ENCODE assay signal across 35 mouse cellular contexts in the genomic region with DNA sequence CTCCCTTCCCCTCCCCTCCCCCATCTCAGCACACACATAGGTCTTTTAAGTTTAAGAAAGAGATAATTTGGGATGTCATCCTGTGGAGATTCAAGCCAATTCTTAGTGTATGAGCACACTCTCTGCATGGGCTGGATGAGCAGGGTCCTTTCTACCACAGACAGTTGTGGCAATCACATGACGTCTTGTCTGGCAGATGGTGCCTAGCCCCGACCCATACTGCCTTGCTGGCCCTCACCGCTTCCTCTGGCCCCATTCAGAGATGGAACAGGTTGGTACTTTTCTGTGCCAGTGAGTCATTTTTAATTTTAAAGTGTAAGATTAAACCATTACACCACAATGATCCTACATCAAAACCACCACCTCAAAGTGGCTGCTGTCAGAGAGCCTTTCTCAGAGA. TPM values are rescaled to one million over a fixed set of nuclear protein-coding genes. Genes with fewer than 3 reads are reported as not detected.
DNase-seq lines count a peak whose midpoint lies in the region; ATAC-seq lines count a peak whose summit lies in the region.
"Had no signal": no experiment of that assay in that cellular context is flagged by ENCODE, and none has a peak within 500 bp of the region (broad histone marks: within the 10 kb centered on the region; RNA-seq: fewer than 3 reads in every experiment).

No protein-coding gene starts in this region.

- no peaks in the 10 kb centered on the region for H3K27me3 ChIP-seq in heart, embryonic 11.5 days (ENCODE audit: control insufficient read depth, insufficient read depth, low read length)
- H3K27me3 ChIP-seq: CH12.LX; heart, embryonic 13.5 days; kidney, embryonic 15.5 days; limb, embryonic 15.5 days; midbrain, embryonic 15.5 days; neural tube, embryonic 13.5 days had no signal

- peak; percentile 32 for ATAC-seq in activated CD4-positive, CD25-positive, alpha-beta regulatory T cell, adult 4 months
- no peak for ATAC-seq in heart, embryonic 11.5 days (replicated peaks; ENCODE audit: insufficient number of reproducible peaks, low FRiP score, low TSS enrichment)
- ATAC-seq in erythroblast, adult 5-6 weeks (replicated peaks; ENCODE audit: low FRiP score, poor library complexity, severe bottlenecking): no peak
- ATAC-seq: midbrain, embryonic 15.5 days had no signal

- peaks cover 6% of the 10 kb centered on the region; the same call in 1 of the 2 replicates for H3K4me1 ChIP-seq in heart, embryonic 11.5 days (ENCODE audit: control insufficient read depth, insufficient read depth, low read length)
- H3K4me1 ChIP-seq: limb, embryonic 15.5 days; midbrain, embryonic 15.5 days had no signal

- no peaks in the 10 kb centered on the region for H3K9me3 ChIP-seq in heart, embryonic 11.5 days (replicated peaks; ENCODE audit: control insufficient read depth, low read length)
- H3K9me3 ChIP-seq: forebrain, embryonic 10.5 days; heart, embryonic 13.5 days; kidney, embryonic 15.5 days; limb, embryonic 10.5 days; limb, embryonic 15.5 days; liver, embryonic 13.5 days; midbrain, embryonic 10.5 days; midbrain, embryonic 15.5 days; neural tube, embryonic 13.5 days had no signal

- H3K9ac ChIP-seq in heart, embryonic 11.5 days (ENCODE audit: low read depth, low read length): no peak overlapping the region
- H3K9ac ChIP-seq: heart, embryonic 13.5 days; kidney, embryonic 15.5 days; limb, embryonic 15.5 days; liver, embryonic 13.5 days; midbrain, embryonic 15.5 days; neural tube, embryonic 13.5 days had no signal

- intact Hi-C loops in left cerebral cortex, postnatal 4 days (cut with DNase I): no loop called here

- no peak overlapping the region for H3K27ac ChIP-seq in heart, embryonic 11.5 days (ENCODE audit: low read depth, low read length)
- H3K27ac ChIP-seq: forebrain, embryonic 10.5 days; heart, embryonic 13.5 days; kidney, embryonic 15.5 days; layer of hippocampus, adult 2 months; limb, embryonic 10.5 days; limb, embryonic 15.5 days; liver, embryonic 13.5 days; midbrain, embryonic 10.5 days; midbrain, embryonic 15.5 days; neural tube, embryonic 13.5 days; stomach, postnatal 0 days had no signal

- peak; percentile 43 to 50 for DNase-seq in cerebellum, postnatal 14 days
- no peak for DNase-seq in cerebellum, postnatal 36 days
- DNase-seq in left cerebral cortex, postnatal 4 days: peak; percentile 56
- DNase-seq in left cerebral cortex, adult 11 months (ENCODE audit: low spot score): no peak
- peak; percentile 7 for DNase-seq in naive thymus-derived CD4-positive, alpha-beta T cell, adult 2 months (ENCODE audit: low read depth)
- DNase-seq: adrenal gland, postnatal 10 days; cerebellum, adult 11-12 months; cerebellum, adult 9-11 months; gastrocnemius, postnatal 14 days; heart, adult 11 months; heart, postnatal 10 days; kidney, adult 11 months; kidney, postnatal 36 days; liver, embryonic 13.5 days; lung, adult 18-20 months; lung, postnatal 14 days; right cerebral cortex, postnatal 4 days; thymus, adult 18-20 months; thymus, postnatal 36 days had no signal

- 70% methylated on average over 3 of the region's 3 CpGs for WGBS in heart, embryonic 11.5 days (ENCODE audit: insufficient replicate concordance)

- no peaks in the 10 kb centered on the region for H3K36me3 ChIP-seq in heart, embryonic 11.5 days (ENCODE audit: control insufficient read depth, insufficient read depth, low read length)
- H3K36me3 ChIP-seq: forebrain, embryonic 10.5 days; heart, embryonic 13.5 days; kidney, embryonic 15.5 days; limb, embryonic 10.5 days; limb, embryonic 15.5 days; liver, embryonic 13.5 days; midbrain, embryonic 10.5 days; midbrain, embryonic 15.5 days; neural tube, embryonic 13.5 days had no signal

- no peak overlapping the region for H3K4me3 ChIP-seq in heart, embryonic 11.5 days (ENCODE audit: low read depth, low read length)
- H3K4me3 ChIP-seq: forebrain, embryonic 10.5 days; heart, embryonic 13.5 days; kidney, embryonic 15.5 days; layer of hippocampus, adult 2 months; limb, embryonic 10.5 days; limb, embryonic 15.5 days; liver, embryonic 13.5 days; midbrain, embryonic 10.5 days; midbrain, embryonic 15.5 days; neural tube, embryonic 13.5 days had no signal

- H3K4me2 ChIP-seq in heart, embryonic 11.5 days: no peak overlapping the region
- H3K4me2 ChIP-seq: heart, embryonic 13.5 days; kidney, embryonic 15.5 days; limb, embryonic 15.5 days; liver, embryonic 13.5 days; midbrain, embryonic 15.5 days; neural tube, embryonic 13.5 days had no signal

RNA-seq across cellular contexts. Expression of a gene that starts 36.7 kb away (rescaled TPM):
- not detected for total RNA-seq in left cerebral cortex, postnatal 4 days (2021)
- polyA plus RNA-seq in activated CD4-positive, CD25-positive, alpha-beta regulatory T cell, adult 4 months (2017; shearing (Covaris generic)): not detected
- 3.5 and 3.7 TPM in 2 replicates for polyA plus RNA-seq in heart, embryonic 11.5 days (2014; fragmentation: Nextera tagmentation; extraction: Ambion mirVana)
- not detected in 2 replicates for total RNA-seq in erythroblast, adult 5-6 weeks (2015; ENCODE audit: low replicate concordance)
- total RNA-seq in erythroblast, adult 5-6 weeks (2017; ENCODE audit: low replicate concordance): not detected in 2 replicates
- total RNA-seq: CH12.LX; layer of hippocampus, adult 2 months; megakaryocyte progenitor cell, adult 5-6 weeks had no signal
- polyA plus RNA-seq: embryonic facial prominence, embryonic 11.5 days; midbrain, embryonic 15.5 days had no signal

RNA-seq across cellular contexts. Expression of a gene that starts 45.0 kb away (rescaled TPM):
- total RNA-seq in left cerebral cortex, postnatal 4 days (2021): 100 to 1,000 TPM; 457 to 466 TPM
- 100 to 1,000 TPM; 325 to 418 TPM for polyA plus RNA-seq in activated CD4-positive, CD25-positive, alpha-beta regulatory T cell, adult 4 months (2017; shearing (Covaris generic))
- polyA plus RNA-seq in heart, embryonic 11.5 days (2014; fragmentation: Nextera tagmentation; extraction: Ambion mirVana): 1,165 and 1,189 TPM in 2 replicates
- 131 and 231 TPM in 2 replicates for total RNA-seq in erythroblast, adult 5-6 weeks (2015; ENCODE audit: low replicate concordance)
- total RNA-seq in erythroblast, adult 5-6 weeks (2017; ENCODE audit: low replicate concordance): 82.2 and 158 TPM in 2 replicates

Comparison
In these comparisons a context has a peak if more than half of its experiments do, and no peak if none do; other contexts are left out.
1. DNase-seq: peak in cerebellum, postnatal 14 days (2 of 2), left cerebral cortex, postnatal 4 days (single experiment) and naive thymus-derived CD4-positive, alpha-beta T cell, adult 2 months (single experiment); none in cerebellum, postnatal 36 days (0 of 2) and left cerebral cortex, adult 11 months (single experiment).